Mouse (Mus musculus): ENCODE results near the gene Ubl5. TPM values are rescaled to one million over a fixed set of nuclear protein-coding genes. Genes with fewer than 3 reads are reported as not detected.

Ubl5 gene
- polyA plus RNA-seq (2012; rRNA removed): 450 and 657 TPM in 2 replicates

GRCm38 (mm10) chr9:20642101-20642895, at the start of gene Ubl5:
TSS of gene Ubl5 (plus strand) at chr9:20642878.
- Histone ChIP-seq H3K4me1 (ENCODE audit: control insufficient read depth, insufficient read depth, low read length) (peaks cover 7% of the 10 kb centered on the region; the same call in 1 of the 2 replicates), H3K4me3 (ENCODE audit: insufficient read depth, low read depth, low read length) (peak within 1 kb of the TSS; percentile 95), H3K36me3 (ENCODE audit: control insufficient read depth, insufficient read depth, low read length) (peaks cover 4% of the 10 kb centered on the region), H3K27ac (ENCODE audit: insufficient read depth, low read depth, low read length) (peak within 1 kb of the TSS; percentile 22), H3K27me3 (replicated peaks; ENCODE audit: control insufficient read depth, insufficient read depth, low read length) (no peaks in the 10 kb centered on the region)
- TF ChIP-seq CTCF (conservative IDR thresholded peaks at IDR 0.05; ENCODE audit: insufficient read depth, insufficient read length, low read depth, low read length) (no peak), POLR2A (IDR thresholded peaks at IDR 0.05; ENCODE audit: low read depth, low read length) (no peak)
- WGBS: under 1% methylated on average over 51 of the region's 51 CpGs
- DNase-seq: peak; percentile 80

GRCm38 (mm10) chr9:20601270-20601669, 41.4 kb upstream of the Ubl5 start:
- no peak overlapping the region for H3K4me3 ChIP-seq (ENCODE audit: insufficient read depth, low read depth, low read length)
- no peak for DNase-seq
- H3K27ac ChIP-seq (ENCODE audit: insufficient read depth, low read depth, low read length): no peak overlapping the region
- H3K4me1 ChIP-seq (ENCODE audit: control insufficient read depth, insufficient read depth, low read length): no peaks in the 10 kb centered on the region
- no peaks in the 10 kb centered on the region for H3K36me3 ChIP-seq (ENCODE audit: control insufficient read depth, insufficient read depth, low read length)
- 82% methylated on average over 6 of the region's 6 CpGs for whole genome bisulfite sequencing
- no peak for TF ChIP-seq CTCF (conservative IDR thresholded peaks at IDR 0.05; ENCODE audit: insufficient read depth, insufficient read length, low read depth, low read length)
- TF ChIP-seq POLR2A (IDR thresholded peaks at IDR 0.05; ENCODE audit: low read depth, low read length): no peak
- no peaks in the 10 kb centered on the region for H3K27me3 ChIP-seq (replicated peaks; ENCODE audit: control insufficient read depth, insufficient read depth, low read length)

DNA sequence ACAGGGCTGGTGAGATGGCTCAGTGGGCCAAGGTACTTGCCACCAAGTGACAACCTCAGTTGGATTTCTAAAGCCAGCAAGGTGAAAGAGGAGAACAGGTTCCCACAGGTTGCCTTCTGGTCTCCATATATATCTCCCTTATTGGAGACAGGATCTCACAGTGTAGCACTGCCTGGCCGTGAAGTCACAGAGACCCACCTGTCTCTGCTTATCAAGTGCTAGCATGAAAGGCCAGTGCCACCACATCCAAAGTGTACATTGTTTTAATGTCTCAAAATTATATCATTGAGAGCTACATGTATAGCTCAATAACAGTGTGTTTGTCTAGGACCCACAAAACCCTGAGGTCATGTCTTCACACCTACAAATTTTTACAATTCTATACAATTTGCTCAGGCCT, 36.4 kb upstream of the Ubl5 start:
- no peak for DNase-seq
- H3K4me3 ChIP-seq (ENCODE audit: insufficient read depth, low read depth, low read length): no peak overlapping the region
- H3K27ac ChIP-seq (ENCODE audit: insufficient read depth, low read depth, low read length): no peak overlapping the region
- WGBS: 98% methylated on average over 1 of the region's 1 CpGs
- no peaks in the 10 kb centered on the region for H3K36me3 ChIP-seq (ENCODE audit: control insufficient read depth, insufficient read depth, low read length)
- H3K4me1 ChIP-seq (ENCODE audit: control insufficient read depth, insufficient read depth, low read length): 0 out of 2 replicates have a peak, but pooled peaks cover 2% of the 10 kb centered on the region
- TF ChIP-seq POLR2A (IDR thresholded peaks at IDR 0.05; ENCODE audit: low read depth, low read length): no peak
- TF ChIP-seq CTCF (conservative IDR thresholded peaks at IDR 0.05; ENCODE audit: insufficient read depth, insufficient read length, low read depth, low read length): no peak
- H3K27me3 ChIP-seq (replicated peaks; ENCODE audit: control insufficient read depth, insufficient read depth, low read length): no peaks in the 10 kb centered on the region

GRCm38 (mm10) chr9:20607100-20607974, 35.3 kb upstream of the Ubl5 start:
- H3K36me3 ChIP-seq (ENCODE audit: control insufficient read depth, insufficient read depth, low read length): no peaks in the 10 kb centered on the region
- peak; percentile 92 for DNase-seq
- H3K27me3 ChIP-seq (replicated peaks; ENCODE audit: control insufficient read depth, insufficient read depth, low read length): no peaks in the 10 kb centered on the region
- H3K4me3 ChIP-seq (ENCODE audit: insufficient read depth, low read depth, low read length): peak overlapping the region; percentile 79
- WGBS: under 1% methylated on average over 57 of the region's 57 CpGs
- TF ChIP-seq CTCF (conservative IDR thresholded peaks at IDR 0.05; ENCODE audit: insufficient read depth, insufficient read length, low read depth, low read length): no peak
- TF ChIP-seq POLR2A (IDR thresholded peaks at IDR 0.05; ENCODE audit: low read depth, low read length): peak; percentile 52
- H3K27ac ChIP-seq (ENCODE audit: insufficient read depth, low read depth, low read length): peak overlapping the region; percentile 100
- 0 out of 2 replicates have a peak, but pooled peaks cover 2% of the 10 kb centered on the region for H3K4me1 ChIP-seq (ENCODE audit: control insufficient read depth, insufficient read depth, low read length)

- Histone ChIP-seq H3K4me3 (ENCODE audit: insufficient read depth, low read depth, low read length) (no peak overlapping the region), H3K27ac (ENCODE audit: insufficient read depth, low read depth, low read length) (no peak overlapping the region), H3K4me1 (ENCODE audit: control insufficient read depth, insufficient read depth, low read length) (0 out of 2 replicates have a peak, but pooled peaks cover 2% of the 10 kb centered on the region), H3K27me3 (replicated peaks; ENCODE audit: control insufficient read depth, insufficient read depth, low read length) (no peaks in the 10 kb centered on the region), H3K36me3 (ENCODE audit: control insufficient read depth, insufficient read depth, low read length) (no peaks in the 10 kb centered on the region)
- no peak for TF ChIP-seq CTCF (conservative IDR thresholded peaks at IDR 0.05; ENCODE audit: insufficient read depth, insufficient read length, low read depth, low read length)
- WGBS: 84% methylated on average over 5 of the region's 5 CpGs
- no peak for DNase-seq
Measured at GRCm38 (mm10) chr9:20609831-20610464, 32.7 kb upstream of the Ubl5 start.

- TF ChIP-seq POLR2A (IDR thresholded peaks at IDR 0.05; ENCODE audit: low read depth, low read length) (no peak), CTCF (conservative IDR thresholded peaks at IDR 0.05; ENCODE audit: insufficient read depth, insufficient read length, low read depth, low read length) (no peak)
- no peak overlapping the region for H3K4me3 ChIP-seq (ENCODE audit: insufficient read depth, low read depth, low read length)
- no peak for DNase-seq
- WGBS: 80% methylated on average over 5 of the region's 5 CpGs
- no peak overlapping the region for H3K27ac ChIP-seq (ENCODE audit: insufficient read depth, low read depth, low read length)
- H3K27me3 ChIP-seq (replicated peaks; ENCODE audit: control insufficient read depth, insufficient read depth, low read length): no peaks in the 10 kb centered on the region
- H3K4me1 ChIP-seq (ENCODE audit: control insufficient read depth, insufficient read depth, low read length): no peaks in the 10 kb centered on the region
- no peaks in the 10 kb centered on the region for H3K36me3 ChIP-seq (ENCODE audit: control insufficient read depth, insufficient read depth, low read length)
Measured at GRCm38 (mm10) chr9:20611976-20612375, 30.7 kb upstream of the Ubl5 start.
